27 mouse cellular contexts compared by ENCODE assay signal in genomic region chr12:24898226-24898625, GRCm38 (mm10).
DNase-seq lines count a peak whose midpoint lies in the region; ATAC-seq and TF ChIP-seq lines count a peak whose summit lies in the region.
"Had no signal": no experiment of that assay in that cellular context is flagged by ENCODE, and none has a peak within 500 bp of the region (broad histone marks: within the 10 kb centered on the region; RNA-seq: fewer than 3 reads in every experiment).

No protein-coding gene starts in this region.

- H3K4me2 ChIP-seq in lung, embryonic 14.5 days = no peak overlapping the region
- no peak overlapping the region for H3K4me2 ChIP-seq in liver, embryonic 12.5 days
- no peak overlapping the region for H3K4me2 ChIP-seq in midbrain, embryonic 11.5 days
- H3K4me2 ChIP-seq: embryonic facial prominence, embryonic 12.5 days; forebrain, embryonic 12.5 days; lung, embryonic 15.5 days; midbrain, embryonic 13.5 days; stomach, embryonic 15.5 days had no signal

- TF ChIP-seq CTCF in lung, embryonic 14.5 days (IDR thresholded peaks at IDR 0.05; ENCODE audit: low read depth) = no peak

- H3K9me3 ChIP-seq in lung, embryonic 14.5 days (ENCODE audit: low read depth, low read length) = no peaks in the 10 kb centered on the region
- no peaks in the 10 kb centered on the region for H3K9me3 ChIP-seq in liver, embryonic 12.5 days (replicated peaks)
- no peaks in the 10 kb centered on the region for H3K9me3 ChIP-seq in midbrain, embryonic 11.5 days (ENCODE audit: control insufficient read depth, low read length)
- H3K9me3 ChIP-seq: embryonic facial prominence, embryonic 12.5 days; forebrain, embryonic 12.5 days; G1E; lung, embryonic 15.5 days; midbrain, embryonic 13.5 days; stomach, embryonic 15.5 days had no signal

- H3K4me1 ChIP-seq in lung, embryonic 14.5 days (ENCODE audit: insufficient read depth) = peaks cover 7% of the 10 kb centered on the region; the same call in 1 of the 2 replicates
- H3K4me1 ChIP-seq in liver, embryonic 12.5 days = peaks cover 19% of the 10 kb centered on the region
- peaks cover 12% of the 10 kb centered on the region for H3K4me1 ChIP-seq in midbrain, embryonic 11.5 days (ENCODE audit: control insufficient read depth, insufficient read depth, low read length)

- no peak for ATAC-seq in lung, embryonic 14.5 days (ENCODE audit: insufficient read depth)
- ATAC-seq in liver, embryonic 12.5 days = no peak
- no peak for ATAC-seq in midbrain, embryonic 11.5 days (ENCODE audit: low FRiP score)
- ATAC-seq: activated CD4-positive, CD25-positive, alpha-beta regulatory T cell, adult 4 months; hindbrain, embryonic 16.5 days; intestine, embryonic 16.5 days; midbrain, embryonic 13.5 days had no signal

- H3K4me3 ChIP-seq in lung, embryonic 14.5 days (ENCODE audit: low read depth, low read length) = no peak overlapping the region
- H3K4me3 ChIP-seq in liver, embryonic 12.5 days = no peak overlapping the region
- H3K4me3 ChIP-seq in midbrain, embryonic 11.5 days (ENCODE audit: low read depth, low read length) = no peak overlapping the region
- H3K4me3 ChIP-seq: embryonic facial prominence, embryonic 12.5 days; erythroblast, embryonic 14.5 days; forebrain, embryonic 12.5 days; heart, adult 2 months; lung, embryonic 15.5 days; midbrain, embryonic 13.5 days; stomach, embryonic 15.5 days had no signal

- peaks cover 13% of the 10 kb centered on the region; the same call in 1 of the 2 replicates for H3K36me3 ChIP-seq in lung, embryonic 14.5 days (ENCODE audit: insufficient read depth)
- H3K36me3 ChIP-seq in liver, embryonic 12.5 days = peaks cover 3% of the 10 kb centered on the region; the same call in 1 of the 2 replicates
- H3K36me3 ChIP-seq in midbrain, embryonic 11.5 days (ENCODE audit: control insufficient read depth, insufficient read depth, low read length) = peaks cover 3% of the 10 kb centered on the region
- H3K36me3 ChIP-seq: stomach, embryonic 15.5 days had no signal

- H3K27me3 ChIP-seq in lung, embryonic 14.5 days (ENCODE audit: insufficient read depth, low read length) = no peaks in the 10 kb centered on the region
- H3K27me3 ChIP-seq in liver, embryonic 12.5 days (replicated peaks) = no peaks in the 10 kb centered on the region
- H3K27me3 ChIP-seq in midbrain, embryonic 11.5 days (ENCODE audit: control insufficient read depth, insufficient read depth, low read length) = no peaks in the 10 kb centered on the region
- H3K27me3 ChIP-seq: CH12.LX; embryonic facial prominence, embryonic 12.5 days; forebrain, embryonic 12.5 days; lung, embryonic 15.5 days; midbrain, embryonic 13.5 days; stomach, embryonic 15.5 days had no signal

- no peak overlapping the region for H3K27ac ChIP-seq in lung, embryonic 14.5 days (ENCODE audit: low read depth)
- no peak overlapping the region for H3K27ac ChIP-seq in liver, embryonic 12.5 days
- no peak overlapping the region for H3K27ac ChIP-seq in midbrain, embryonic 11.5 days (ENCODE audit: low read depth, low read length)
- H3K27ac ChIP-seq: embryonic facial prominence, embryonic 12.5 days; forebrain, embryonic 12.5 days; heart, adult 2 months; liver, embryonic 14.5 days; lung, embryonic 15.5 days; stomach, embryonic 15.5 days had no signal

- WGBS in lung, embryonic 14.5 days = 64% methylated on average over 9 of the region's 9 CpGs
- 74% methylated on average over 9 of the region's 9 CpGs for WGBS in liver, embryonic 12.5 days (ENCODE audit: insufficient replicate concordance)
- WGBS in midbrain, embryonic 11.5 days = 75% methylated on average over 9 of the region's 9 CpGs

- no peak overlapping the region for H3K9ac ChIP-seq in lung, embryonic 14.5 days
- H3K9ac ChIP-seq in liver, embryonic 12.5 days = no peak overlapping the region
- no peak overlapping the region for H3K9ac ChIP-seq in midbrain, embryonic 11.5 days (ENCODE audit: low read length)
- H3K9ac ChIP-seq: embryonic facial prominence, embryonic 12.5 days; forebrain, embryonic 12.5 days; liver, embryonic 14.5 days; lung, embryonic 15.5 days; midbrain, embryonic 13.5 days; stomach, embryonic 15.5 days had no signal

- peak; percentile 25 for DNase-seq in lung, embryonic 14.5 days
- DNase-seq in lung, postnatal 36 days = no peak
- DNase-seq in kidney, adult 11 months = peak; percentile 50
- peak; percentile 42 for DNase-seq in kidney, adult 9 months
- peak; percentile 58 for DNase-seq in kidney, postnatal 14 days
- DNase-seq in midbrain, embryonic 11.5 days (ENCODE audit: low spot score, missing footprints) = no peak
- DNase-seq: adrenal gland, adult 8-10 months; B cell, adult 2 months; cerebellum, adult 18-20 months; gastrocnemius, postnatal 25 days; heart, adult 2 months; layer of hippocampus, postnatal 36 days; right cerebral cortex, postnatal 4 days; thymus, postnatal 25 days had no signal

Comparison
In these comparisons a context has a peak if more than half of its experiments do, and no peak if none do; other contexts are left out.
1. DNase-seq: peak in lung, embryonic 14.5 days (single experiment), kidney, adult 11 months (single experiment), kidney, adult 9 months (single experiment) and kidney, postnatal 14 days (single experiment); none in lung, postnatal 36 days (single experiment) and midbrain, embryonic 11.5 days (single experiment).